Mouse (Mus musculus) intestine, embryonic 14.5 days (tissue): Measurements from ENCODE around the gene Fndc10. TPM values are rescaled to one million over a fixed set of nuclear protein-coding genes. Genes with fewer than 3 reads are reported as not detected.
"Not testable (repeated sequence)": the region's sequence is repeated elsewhere in the genome, so short reads cannot be mapped to it uniquely, and the experiment has no call there.

Experiments used
- ATAC-seq: fragments of 200-750 bp; cut with Nextera tagmentation; replicated peaks from 2 replicates; pipeline ENCODE4 v1.8.0; 2017; ENCODE audit warnings: low read depth, moderate number of reproducible peaks, moderate TSS enrichment, moderate library complexity; ENCODE audit not compliant: low FRiP score, low TSS enrichment
- DNase-seq: peaks from one replicate; pipeline ENCODE4 v3.0.0-alpha.2; 2018; ENCODE audit warnings: low spot score
- H3K27ac ChIP-seq: fragments of 300-500 bp; sonication (generic); 2 replicates; pipeline ENCODE4 v1.5.1; 2014; ENCODE audit warnings: low read depth, mild to moderate bottlenecking, control low read depth
- H3K27me3 ChIP-seq: fragments of 300-500 bp; sonication (generic); replicated peaks from 2 replicates; pipeline ENCODE4 v1.6.1; 2014; ENCODE audit warnings: low read length, control low read depth; ENCODE audit not compliant: control insufficient read depth, insufficient read depth
- H3K36me3 ChIP-seq: fragments of 300-500 bp; sonication (generic); 2 replicates; pipeline ENCODE4 v1.6.1; 2014; ENCODE audit warnings: low read length, control low read depth; ENCODE audit not compliant: control insufficient read depth, insufficient read depth
- H3K4me1 ChIP-seq: fragments of 300-500 bp; sonication (generic); replicated peaks from 2 replicates; pipeline ENCODE4 v1.6.1; 2014; ENCODE audit warnings: low read length, control low read depth, mixed read lengths; ENCODE audit not compliant: control insufficient read depth, insufficient read depth
- H3K4me2 ChIP-seq: fragments of 300-500 bp; sonication (generic); 2 replicates; pipeline ENCODE4 v1.6.1; 2014; ENCODE audit warnings: low read length
- H3K4me3 ChIP-seq: fragments of 300-500 bp; sonication (generic); 2 replicates; pipeline ENCODE4 v1.5.1; 2014; ENCODE audit warnings: low read depth, low read length, control low read depth, mixed read lengths
- H3K9ac ChIP-seq: fragments of 300-500 bp; sonication (generic); 2 replicates; pipeline ENCODE4 v1.6.1; 2014; ENCODE audit warnings: mild to moderate bottlenecking, low read length
- H3K9me3 ChIP-seq: fragments of 300-500 bp; sonication (generic); 2 replicates; pipeline ENCODE4 v1.6.1; 2016; ENCODE audit warnings: low read length, control low read depth; ENCODE audit not compliant: control insufficient read depth
- WGBS: fragments of 180-500 bp; shearing (Covaris S2); extraction: QIAGEN DNeasy Blood & Tissue Kit; methylation state at CpG from one replicate; pipeline ENCODE4 v1.1.7; 2014; 5-methylcytosine and 5-hydroxymethylcytosine counted together
- polyA plus RNA-seq: library from polyadenylated mRNA; unstranded; fragments of >200 nt; fragmentation: Nextera tagmentation; extraction: Ambion mirVana; gene quantifications from 2 replicates; pipeline ENCODE4 v1.2.1, GENCODE M21; 2014

Fndc10 gene
- polyA plus RNA-seq = 2.0 and 3.1 TPM in 2 replicates

DNA sequence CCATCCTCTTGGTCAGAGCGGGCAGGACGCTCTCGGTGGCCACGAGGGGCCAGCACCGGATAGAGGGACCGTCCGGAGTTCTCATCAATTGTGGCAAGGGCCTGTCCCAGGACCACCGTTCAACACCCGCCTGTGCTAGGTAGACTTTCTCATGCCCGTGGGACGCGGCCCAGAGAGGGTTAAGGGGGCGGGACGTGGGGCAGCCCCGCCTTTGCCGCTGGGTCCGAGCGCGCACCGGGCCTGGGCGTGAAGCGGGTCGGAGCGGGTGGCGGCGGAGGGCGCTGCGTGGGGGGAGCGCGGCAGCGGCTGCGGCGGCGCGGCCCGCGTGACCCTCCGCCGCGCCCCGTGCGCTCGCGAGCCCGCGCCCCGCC lies at the start of gene Fndc10:
Fndc10 (plus strand) TSS at position 232 of the 371 bp plus-strand sequence.
- peak within 1 kb of the TSS; percentile 69 for H3K9ac ChIP-seq
- DNase-seq = peak; percentile 77
- H3K27ac ChIP-seq = peak within 1 kb of the TSS; percentile 57
- ATAC-seq = peak; percentile 79
- peak within 1 kb of the TSS; percentile 67 for H3K4me3 ChIP-seq
- peaks cover 15% of the 10 kb centered on the region for H3K4me1 ChIP-seq
- H3K36me3 ChIP-seq = no peaks in the 10 kb centered on the region
- 0 out of 2 replicates have a peak, but pooled peaks cover 2% of the 10 kb centered on the region for H3K27me3 ChIP-seq
- no peaks in the 10 kb centered on the region for H3K9me3 ChIP-seq
- peak within 1 kb of the TSS; percentile 93 for H3K4me2 ChIP-seq
- under 1% methylated on average over 31 of the region's 47 CpGs for WGBS

DNA sequence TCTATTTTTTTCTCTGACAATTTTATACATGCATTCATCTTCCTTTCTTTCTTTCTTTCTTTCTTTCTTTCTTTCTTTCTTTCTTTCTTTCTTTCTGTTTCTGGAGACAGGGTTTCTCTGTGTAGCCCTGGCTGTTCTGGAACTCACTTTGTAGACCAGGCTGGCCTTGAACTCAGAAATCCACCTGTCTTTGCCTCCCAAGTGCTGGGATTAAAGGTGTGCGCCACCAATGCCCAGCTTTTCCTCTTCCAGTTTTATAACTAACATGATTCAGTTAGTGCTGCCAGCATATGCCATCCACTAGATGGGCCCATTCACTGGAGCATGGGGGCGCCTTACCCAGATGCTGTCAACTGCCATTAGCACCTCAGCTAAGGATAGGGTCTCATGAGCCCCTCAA lies 48.8 kb upstream of the Fndc10 start, which contains the start of gene Gm10563:
Gm10563 (minus strand) TSS at position 101 of the 400 bp plus-strand sequence.
- H3K4me1 ChIP-seq, H3K27me3 ChIP-seq, H3K4me2 ChIP-seq, ATAC-seq, H3K4me3 ChIP-seq, H3K9ac ChIP-seq, H3K9me3 ChIP-seq, DNase-seq, H3K27ac ChIP-seq: not testable (repeated sequence)
- H3K36me3 ChIP-seq = peaks cover 83% of the 10 kb centered on the region
- WGBS = 90% methylated on average over 2 of the region's 2 CpGs

GRCm38 (mm10) chr4:155645721-155646120 lies 48.4 kb upstream of the Fndc10 start:
- no peak overlapping the region for H3K27ac ChIP-seq
- WGBS = 94% methylated on average over 5 of the region's 5 CpGs
- ATAC-seq (no peak), DNase-seq (no peak)
- H3K4me2 ChIP-seq = no peak overlapping the region
- H3K4me1 ChIP-seq = no peaks in the 10 kb centered on the region
- H3K27me3 ChIP-seq = no peaks in the 10 kb centered on the region
- no peak overlapping the region for H3K9ac ChIP-seq
- peaks cover 83% of the 10 kb centered on the region for H3K36me3 ChIP-seq
- H3K4me3 ChIP-seq = no peak overlapping the region
- H3K9me3 ChIP-seq = no peaks in the 10 kb centered on the region

DNA sequence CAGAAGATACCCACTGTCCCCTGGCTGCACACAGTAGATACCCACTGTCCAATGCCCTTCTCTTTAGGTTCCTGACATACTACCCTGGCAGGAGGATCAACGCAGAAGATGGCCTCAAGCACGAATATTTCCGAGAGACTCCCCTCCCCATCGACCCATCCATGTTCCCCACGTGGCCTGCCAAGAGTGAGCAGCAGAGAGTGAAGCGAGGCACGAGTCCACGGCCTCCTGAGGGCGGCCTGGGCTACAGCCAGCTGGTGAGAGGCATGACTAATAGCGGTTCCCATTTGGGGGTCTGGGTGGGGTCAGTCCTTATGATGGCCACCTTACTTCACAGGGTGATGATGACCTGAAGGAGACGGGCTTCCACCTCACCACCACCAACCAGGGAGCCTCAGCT lies 44.8 kb upstream of the Fndc10 start:
- Histone ChIP-seq H3K36me3 (peaks cover 57% of the 10 kb centered on the region), H3K9ac (no peak overlapping the region), H3K4me1 (peaks cover 22% of the 10 kb centered on the region), H3K4me2 (no peak overlapping the region), H3K4me3 (no peak overlapping the region), H3K27me3 (peaks cover 17% of the 10 kb centered on the region), H3K9me3 (no peaks in the 10 kb centered on the region), H3K27ac (no peak overlapping the region)
- DNase-seq (no peak), ATAC-seq (no peak)
- 92% methylated on average over 11 of the region's 11 CpGs for WGBS

- Histone ChIP-seq H3K36me3 (peaks cover 54% of the 10 kb centered on the region), H3K4me3 (no peak overlapping the region), H3K27ac (no peak overlapping the region; the same call in 1 of the 2 replicates), H3K9me3 (no peaks in the 10 kb centered on the region), H3K4me2 (peak overlapping the region; percentile 53; the same call in 1 of the 2 replicates), H3K9ac (no peak overlapping the region), H3K27me3 (peaks cover 28% of the 10 kb centered on the region), H3K4me1 (peaks cover 32% of the 10 kb centered on the region)
- WGBS = 56% methylated on average over 15 of the region's 15 CpGs
- DNase-seq (peak; percentile 55), ATAC-seq (peak; percentile 6; the same call in 1 of the 2 replicates)
These were observed 42.4 kb upstream of the Fndc10 start for GRCm38 (mm10) chr4:155651553-155652269.

DNA sequence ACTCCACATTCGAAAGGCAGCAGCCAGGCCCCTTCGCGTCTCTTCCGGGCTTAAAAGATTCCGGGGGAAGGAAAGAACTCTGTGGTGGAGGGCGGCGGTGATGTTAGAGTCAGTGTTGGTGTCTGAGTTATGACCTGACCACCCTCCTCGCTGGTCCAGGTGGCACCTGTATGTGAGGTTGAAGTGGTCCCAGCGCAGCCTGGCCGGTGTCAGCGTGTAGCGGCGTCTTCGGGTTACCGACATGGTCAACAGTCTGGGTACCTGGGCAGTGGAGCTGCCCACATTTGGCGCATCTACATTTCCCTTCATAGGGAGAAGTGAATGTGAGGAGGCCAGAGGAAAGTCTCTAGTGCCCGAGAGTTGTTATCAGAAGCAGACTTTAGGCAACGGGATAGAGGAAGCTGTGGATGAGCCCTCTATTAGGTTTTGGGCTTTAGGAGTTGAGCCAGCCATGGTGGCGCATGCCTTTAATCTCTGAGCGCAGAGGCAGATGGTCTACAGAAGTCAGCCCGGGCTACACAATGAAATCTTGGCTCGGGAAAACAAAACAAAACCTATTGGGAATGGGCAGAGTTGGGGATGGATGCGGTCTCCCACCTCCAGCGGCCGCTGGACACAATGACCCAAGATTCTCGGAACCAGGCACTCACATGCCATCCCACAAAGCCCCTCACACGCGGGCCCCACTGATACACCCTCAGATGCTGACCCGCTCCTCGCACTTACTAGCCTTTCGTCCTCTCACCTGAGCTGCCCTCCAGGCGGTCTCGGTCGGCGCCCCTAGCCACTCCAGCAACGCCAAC lies 41.7 kb upstream of the Fndc10 start:
- H3K36me3 ChIP-seq = peaks cover 49% of the 10 kb centered on the region
- H3K4me3 ChIP-seq = peak overlapping the region; percentile 42
- peak overlapping the region; percentile 60 for H3K9ac ChIP-seq
- H3K27ac ChIP-seq = 0 out of 2 replicates have a peak overlapping the region, but pooled peaks have one; percentile 1
- ATAC-seq (no peak), DNase-seq (no peak)
- WGBS = 24% methylated on average over 36 of the region's 36 CpGs
- H3K27me3 ChIP-seq = peaks cover 28% of the 10 kb centered on the region
- peaks cover 32% of the 10 kb centered on the region for H3K4me1 ChIP-seq
- no peaks in the 10 kb centered on the region for H3K9me3 ChIP-seq
- H3K4me2 ChIP-seq = peak overlapping the region; percentile 53

- ATAC-seq = peak; percentile 35
These were observed 41.1 kb upstream of the Fndc10 start, which contains the start of gene Mmp23 for GRCm38 (mm10) chr4:155653086-155653450. Gene Mmp23, minus strand, starts transcription at chr4:155653384.

DNA sequence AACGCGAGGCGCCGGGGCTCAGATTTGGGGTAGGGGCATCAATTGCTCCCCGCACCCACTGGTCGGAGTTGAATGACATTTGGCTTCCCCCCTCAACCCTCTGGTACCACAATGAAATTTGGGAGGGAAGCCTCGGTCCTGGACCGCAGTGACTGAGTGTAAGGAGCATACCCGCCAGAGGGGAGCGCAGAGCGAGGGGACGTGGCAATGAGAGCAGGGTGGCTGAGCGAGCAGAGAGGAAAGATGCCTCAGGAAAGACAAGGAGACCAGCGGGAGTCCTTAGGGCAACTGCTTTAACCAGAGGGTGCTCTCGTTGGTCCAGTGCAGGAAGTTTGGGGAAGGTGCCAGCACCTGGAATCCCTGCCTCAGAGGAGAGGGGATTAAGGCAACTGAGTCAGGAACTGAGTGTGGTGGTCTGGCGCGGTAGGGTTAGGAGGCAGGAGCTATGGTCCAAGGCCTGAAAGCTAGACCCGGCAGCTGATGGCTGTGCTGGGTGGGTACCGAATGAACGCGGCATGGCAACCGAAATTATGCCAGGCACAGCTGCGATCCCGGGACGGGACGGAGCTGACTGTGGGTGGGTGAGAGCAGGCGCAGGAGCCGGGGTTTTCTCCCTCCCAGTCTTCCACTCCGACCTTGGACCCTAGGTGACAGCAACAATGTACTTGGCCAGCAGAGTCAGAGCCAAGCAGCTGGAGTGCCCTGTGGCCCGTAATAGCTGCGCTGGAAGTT lies 40.5 kb upstream of the Fndc10 start:
- DNase-seq = peak; percentile 79
- Histone ChIP-seq H3K27ac (no peak overlapping the region), H3K9ac (peak overlapping the region; percentile 60; the same call in 1 of the 2 replicates), H3K27me3 (peaks cover 28% of the 10 kb centered on the region), H3K9me3 (no peaks in the 10 kb centered on the region), H3K4me1 (peaks cover 32% of the 10 kb centered on the region), H3K4me3 (peak overlapping the region; percentile 42), H3K4me2 (peak overlapping the region; percentile 53), H3K36me3 (peaks cover 46% of the 10 kb centered on the region)
- ATAC-seq = no peak
- 2% methylated on average over 31 of the region's 31 CpGs for WGBS

More at GRCm38 (mm10) chr4:155653086-155653450, 41.1 kb upstream of the Fndc10 start, which contains the start of gene Mmp23:
- Histone ChIP-seq H3K4me3 (peak within 1 kb of the TSS; percentile 46), H3K27me3 (peaks cover 28% of the 10 kb centered on the region), H3K9me3 (no peaks in the 10 kb centered on the region), H3K36me3 (peaks cover 49% of the 10 kb centered on the region), H3K4me1 (peaks cover 32% of the 10 kb centered on the region), H3K4me2 (peak within 1 kb of the TSS; percentile 53), H3K27ac (0 out of 2 replicates have a peak within 1 kb of the TSS, but pooled peaks have one; percentile 1), H3K9ac (peak within 1 kb of the TSS; percentile 60)
- peak; percentile 78 for DNase-seq
- under 1% methylated on average over 33 of the region's 33 CpGs for WGBS
